Comparison of ENCODE assay signal across 12 mouse cellular contexts in the genomic region with DNA sequence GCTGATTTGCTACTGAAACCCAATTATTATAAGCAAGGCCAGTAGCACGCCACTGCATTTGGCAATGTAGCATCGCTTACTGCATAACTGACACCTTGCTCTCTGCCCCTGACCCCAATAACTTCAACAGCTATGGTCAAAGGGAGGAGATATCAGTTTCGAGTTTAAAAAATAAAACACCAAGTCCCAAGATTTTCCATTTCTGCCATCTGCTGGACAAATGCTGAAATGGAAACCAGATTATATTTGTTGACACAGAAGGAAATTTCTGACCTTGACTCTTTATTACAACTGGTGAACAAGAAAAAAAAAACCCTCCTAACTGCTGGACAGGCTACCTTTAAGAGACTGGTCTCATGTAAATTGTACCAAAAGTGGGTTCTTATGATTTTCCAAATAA. TPM values are rescaled to one million over a fixed set of nuclear protein-coding genes. Genes with fewer than 3 reads are reported as not detected.
A peak's percentile ranks its signal among the peaks of the same experiment; 100 is the strongest.
DNase-seq lines count a peak whose midpoint lies in the region; ATAC-seq and TF ChIP-seq lines count a peak whose summit lies in the region.
"Had no signal": no experiment of that assay in that cellular context is flagged by ENCODE, and none has a peak within 500 bp of the region (broad histone marks: within the 10 kb centered on the region; RNA-seq: fewer than 3 reads in every experiment).

No protein-coding gene starts in this region.

- no peaks in the 10 kb centered on the region for H3K27me3 ChIP-seq in forebrain, postnatal 0 days (ENCODE audit: insufficient read depth, low read length)
- H3K27me3 ChIP-seq in forebrain, embryonic 12.5 days = no peaks in the 10 kb centered on the region
- no peaks in the 10 kb centered on the region for H3K27me3 ChIP-seq in embryonic facial prominence, embryonic 14.5 days (replicated peaks; ENCODE audit: control insufficient read depth, insufficient read depth, low read length)
- H3K27me3 ChIP-seq: limb, embryonic 15.5 days had no signal

- H3K4me1 ChIP-seq in forebrain, postnatal 0 days (ENCODE audit: insufficient read depth) = no peaks in the 10 kb centered on the region
- peaks cover 7% of the 10 kb centered on the region; the same call in 1 of the 2 replicates for H3K4me1 ChIP-seq in forebrain, embryonic 12.5 days
- H3K4me1 ChIP-seq in embryonic facial prominence, embryonic 14.5 days (ENCODE audit: control insufficient read depth, insufficient read depth, low read length) = no peaks in the 10 kb centered on the region
- H3K4me1 ChIP-seq: limb, embryonic 15.5 days had no signal

- no peaks in the 10 kb centered on the region for H3K9me3 ChIP-seq in forebrain, postnatal 0 days (ENCODE audit: low read length)
- no peaks in the 10 kb centered on the region for H3K9me3 ChIP-seq in forebrain, embryonic 12.5 days
- H3K9me3 ChIP-seq in embryonic facial prominence, embryonic 14.5 days (ENCODE audit: control insufficient read depth, low read length) = no peaks in the 10 kb centered on the region
- H3K9me3 ChIP-seq: limb, embryonic 15.5 days had no signal

- intact Hi-C loops in left cerebral cortex, postnatal 25 days (cut with DNase I) = loop anchor here (2.0 to 10.0 kb wide), 2 partner anchors 119 to 319 kb away; no protein-coding TSS in a partner anchor

- H3K27ac ChIP-seq in forebrain, postnatal 0 days (ENCODE audit: low read depth, low read length) = no peak overlapping the region
- no peak overlapping the region for H3K27ac ChIP-seq in forebrain, embryonic 12.5 days
- no peak overlapping the region for H3K27ac ChIP-seq in embryonic facial prominence, embryonic 14.5 days (replicated peaks; ENCODE audit: low read depth, low read length)
- H3K27ac ChIP-seq: limb, embryonic 15.5 days had no signal

- H3K4me2 ChIP-seq in forebrain, postnatal 0 days (ENCODE audit: low read depth) = no peak overlapping the region
- no peak overlapping the region for H3K4me2 ChIP-seq in forebrain, embryonic 12.5 days
- H3K4me2 ChIP-seq in embryonic facial prominence, embryonic 14.5 days (ENCODE audit: low read depth, low read length) = no peak overlapping the region
- H3K4me2 ChIP-seq: limb, embryonic 15.5 days had no signal

- no peaks in the 10 kb centered on the region for H3K36me3 ChIP-seq in forebrain, postnatal 0 days (ENCODE audit: insufficient read depth)
- H3K36me3 ChIP-seq in forebrain, embryonic 12.5 days (replicated peaks) = no peaks in the 10 kb centered on the region
- H3K36me3 ChIP-seq in embryonic facial prominence, embryonic 14.5 days (ENCODE audit: control insufficient read depth, insufficient read depth, low read length) = no peaks in the 10 kb centered on the region
- H3K36me3 ChIP-seq: limb, embryonic 15.5 days had no signal

- no peak for ATAC-seq in forebrain, postnatal 0 days
- ATAC-seq in forebrain, embryonic 12.5 days (ENCODE audit: low FRiP score) = no peak
- no peak for ATAC-seq in embryonic facial prominence, embryonic 14.5 days (ENCODE audit: low read depth)
- ATAC-seq in frontal cortex, adult (ENCODE audit: low TSS enrichment) = no peak

- no peak overlapping the region for H3K9ac ChIP-seq in forebrain, postnatal 0 days
- H3K9ac ChIP-seq in forebrain, embryonic 12.5 days = no peak overlapping the region
- no peak overlapping the region for H3K9ac ChIP-seq in embryonic facial prominence, embryonic 14.5 days (ENCODE audit: low read depth, low read length)
- H3K9ac ChIP-seq: limb, embryonic 15.5 days had no signal

- peak; percentile 47 for DNase-seq in forebrain, postnatal 0 days
- DNase-seq in left cerebral cortex, postnatal 25 days (ENCODE audit: low spot score in 2 of 2) = peak; percentile 3 to 11
- no peak for DNase-seq in left cerebral cortex, adult 8-10 months (ENCODE audit: low spot score in 2 of 2)
- DNase-seq in NIH3T3 (ENCODE audit: low read depth) = peak; percentile 55
- peak; percentile 16 for DNase-seq in embryonic facial prominence, embryonic 14.5 days (ENCODE audit: low spot score)
- DNase-seq in urinary bladder, adult 2 months (ENCODE audit: low spot score) = no peak

- peak; percentile 64 for TF ChIP-seq CTCF in forebrain, postnatal 0 days (IDR thresholded peaks at IDR 0.05; ENCODE audit: low read depth)

- WGBS in forebrain, postnatal 0 days = 47% methylated on average over 3 of the region's 3 CpGs
- 61% methylated on average over 3 of the region's 3 CpGs for WGBS in forebrain, embryonic 12.5 days
- 37% methylated on average over 3 of the region's 3 CpGs for WGBS in embryonic facial prominence, embryonic 14.5 days

- no peak overlapping the region for H3K4me3 ChIP-seq in forebrain, postnatal 0 days (ENCODE audit: low read depth, low read length)
- no peak overlapping the region for H3K4me3 ChIP-seq in forebrain, embryonic 12.5 days (replicated peaks)
- no peak overlapping the region for H3K4me3 ChIP-seq in embryonic facial prominence, embryonic 14.5 days (ENCODE audit: low read depth, low read length)
- H3K4me3 ChIP-seq: limb, embryonic 15.5 days had no signal

RNA-seq across cellular contexts. Expression of gene Gm12117, which starts 18.9 kb away (rescaled TPM):
- total RNA-seq in forebrain, postnatal 0 days (2014; rRNA removed) = 0.85 and 3.9 TPM in 2 replicates
- polyA plus RNA-seq in forebrain, postnatal 0 days (2015; fragmentation: Nextera tagmentation; extraction: Ambion mirVana) = not detected in 2 replicates
- polyA plus RNA-seq in forebrain, embryonic 12.5 days (2016; fragmentation: Nextera tagmentation; extraction: Ambion mirVana) = 0.32 TPM in 1 of 2 replicates, not detected in the other
- under 1 TPM in 1 of 2 experiments, not detected in 1; 0.50 TPM for total RNA-seq in left cerebral cortex, postnatal 25 days (2021)
- total RNA-seq in left cerebral cortex, adult 8-10 months (2022) = 1 to 10 TPM in 1 of 4 experiments, under 1 TPM in 1, not detected in 2; 0.76 to 1.3 TPM
- not detected in 2 replicates for polyA plus RNA-seq in embryonic facial prominence, embryonic 14.5 days (2014; fragmentation: Nextera tagmentation; extraction: Ambion mirVana)
- 0.07 TPM in 1 of 2 replicates, not detected in the other for polyA plus RNA-seq in urinary bladder, adult 2 months (2012; rRNA removed)
- total RNA-seq: heart, postnatal 25 days; neutrophil, adult 5-6 weeks had no signal
- polyA plus RNA-seq: limb, embryonic 15.5 days; testis, adult 2 months had no signal

Comparison
In these comparisons a context has a peak if more than half of its experiments do, and no peak if none do; other contexts are left out.
1. DNase-seq: peak in forebrain, postnatal 0 days (single experiment), left cerebral cortex, postnatal 25 days (2 of 2), NIH3T3 (single experiment) and embryonic facial prominence, embryonic 14.5 days (single experiment); none in left cerebral cortex, adult 8-10 months (0 of 2) and urinary bladder, adult 2 months (single experiment).